Mouse (Mus musculus): ENCODE data around the gene Sh3rf1. TPM values are rescaled to one million over a fixed set of nuclear protein-coding genes. Genes with fewer than 3 reads are reported as not detected.

The Sh3rf1 gene
- polyA plus RNA-seq, 1 experiment from 2014 or later: 34.7 TPM

DNA sequence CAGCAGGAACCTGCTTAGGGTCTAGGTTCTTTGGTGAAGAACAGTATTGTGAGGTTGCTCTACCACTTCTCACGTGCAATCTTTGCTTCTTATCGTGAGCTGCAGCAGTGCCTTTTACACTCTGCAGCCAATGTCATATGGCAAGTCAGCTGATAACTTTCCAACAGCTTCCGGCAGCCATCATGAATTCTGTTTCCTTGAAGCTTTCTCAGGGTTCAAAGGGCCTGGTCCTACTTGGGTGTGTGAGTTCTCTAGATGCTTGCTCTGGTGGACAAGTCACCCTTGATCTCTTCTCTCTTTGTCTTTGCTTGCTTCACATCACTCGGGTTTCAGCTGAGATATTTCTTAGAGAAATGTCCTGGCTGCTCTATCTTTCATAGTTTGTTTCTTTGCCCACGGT lies 211.8 kb downstream of the Sh3rf1 start:
- H3K4me1 ChIP-seq (ENCODE audit: control insufficient read depth, insufficient read depth, low read length): peaks cover 6% of the 10 kb centered on the region; the same call in 1 of the 2 replicates
- no peaks in the 10 kb centered on the region for H3K27me3 ChIP-seq (ENCODE audit: control insufficient read depth, insufficient read depth, low read depth, low read length)
- ATAC-seq: no peak
- H3K4me3 ChIP-seq (ENCODE audit: low read depth, low read length): no peak overlapping the region
- H3K4me2 ChIP-seq (ENCODE audit: low read length): no peak overlapping the region
- no peak overlapping the region for H3K27ac ChIP-seq (ENCODE audit: low read length)
- H3K36me3 ChIP-seq (ENCODE audit: control insufficient read depth, insufficient read depth, low read length): no peaks in the 10 kb centered on the region
- WGBS: 92% methylated on average over 5 of the region's 5 CpGs
- no peak overlapping the region for H3K9ac ChIP-seq (ENCODE audit: low read depth, low read length)
- H3K9me3 ChIP-seq (replicated peaks; ENCODE audit: control insufficient read depth, low read length, poor library complexity, severe bottlenecking): no peaks in the 10 kb centered on the region

DNA sequence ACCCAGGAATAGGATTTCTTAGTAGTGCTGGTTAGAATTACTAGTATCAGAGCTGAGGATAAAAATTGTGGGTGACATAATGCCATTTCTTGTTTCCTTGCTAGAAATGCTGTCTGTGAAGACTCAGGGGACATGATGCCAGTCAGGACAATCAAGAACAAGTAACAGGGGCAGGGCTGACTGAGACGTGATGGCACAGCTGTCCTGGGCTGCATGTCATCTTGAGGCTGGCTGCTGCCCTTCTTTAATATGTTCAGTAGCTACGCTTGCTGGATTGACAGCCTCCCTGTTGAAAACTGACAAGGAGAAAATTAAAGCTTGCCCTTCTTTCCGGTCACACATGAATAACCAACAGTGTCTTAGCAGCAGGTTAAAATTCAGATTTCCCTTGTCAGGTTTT lies 212.5 kb downstream of the Sh3rf1 start:
- Histone ChIP-seq H3K27me3 (ENCODE audit: control insufficient read depth, insufficient read depth, low read depth, low read length) (no peaks in the 10 kb centered on the region), H3K4me2 (ENCODE audit: low read length) (no peak overlapping the region), H3K36me3 (ENCODE audit: control insufficient read depth, insufficient read depth, low read length) (no peaks in the 10 kb centered on the region), H3K4me3 (ENCODE audit: low read depth, low read length) (no peak overlapping the region), H3K9ac (ENCODE audit: low read depth, low read length) (no peak overlapping the region), H3K9me3 (replicated peaks; ENCODE audit: control insufficient read depth, low read length, poor library complexity, severe bottlenecking) (no peaks in the 10 kb centered on the region), H3K27ac (ENCODE audit: low read length) (no peak overlapping the region), H3K4me1 (ENCODE audit: control insufficient read depth, insufficient read depth, low read length) (peaks cover 6% of the 10 kb centered on the region; the same call in 1 of the 2 replicates)
- 0 out of 2 replicates have a peak, but pooled peaks have one; percentile 45 for ATAC-seq
- WGBS: 37% methylated on average over 3 of the region's 3 CpGs

DNA sequence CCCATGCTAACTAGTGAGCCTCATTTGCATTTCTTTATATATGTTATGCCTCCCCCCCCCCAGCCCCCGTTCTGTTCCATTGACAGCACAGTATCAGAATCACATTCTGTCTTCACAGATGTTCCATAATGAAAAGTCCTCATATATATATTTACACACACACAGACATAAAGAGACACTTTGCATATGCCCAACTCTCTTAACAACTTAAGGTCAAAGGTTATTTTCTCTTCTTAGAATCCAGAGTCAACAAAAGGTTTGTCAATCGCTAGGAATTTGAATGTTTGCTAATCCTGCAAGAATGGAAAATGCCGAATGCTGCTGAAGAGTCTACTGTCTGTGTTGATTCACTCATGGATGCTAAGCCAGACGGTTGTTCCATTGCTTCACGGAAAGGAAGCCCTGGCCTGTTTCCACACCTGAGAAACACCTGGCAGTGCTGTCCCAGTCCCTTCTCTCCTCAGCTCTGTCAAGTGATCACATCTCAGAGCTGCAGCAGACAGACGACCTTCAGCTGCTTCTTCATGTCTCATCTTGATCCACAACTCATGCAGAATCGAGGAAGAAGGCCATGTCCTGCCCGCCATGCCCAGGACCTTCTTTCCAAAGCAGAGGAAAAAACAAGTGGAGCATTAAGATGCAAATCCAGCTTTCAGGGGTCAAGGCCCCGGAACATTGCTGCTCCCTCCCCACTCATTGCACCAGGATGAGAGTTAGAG lies 213.1 kb downstream of the Sh3rf1 start:
- H3K9ac ChIP-seq (ENCODE audit: low read depth, low read length): no peak overlapping the region
- H3K9me3 ChIP-seq (replicated peaks; ENCODE audit: control insufficient read depth, low read length, poor library complexity, severe bottlenecking): no peaks in the 10 kb centered on the region
- H3K4me3 ChIP-seq (ENCODE audit: low read depth, low read length): no peak overlapping the region
- no peak for ATAC-seq
- peaks cover 6% of the 10 kb centered on the region; the same call in 1 of the 2 replicates for H3K4me1 ChIP-seq (ENCODE audit: control insufficient read depth, insufficient read depth, low read length)
- no peak overlapping the region for H3K27ac ChIP-seq (ENCODE audit: low read length)
- WGBS: 25% methylated on average over 9 of the region's 9 CpGs
- H3K27me3 ChIP-seq (ENCODE audit: control insufficient read depth, insufficient read depth, low read depth, low read length): no peaks in the 10 kb centered on the region
- no peak overlapping the region for H3K4me2 ChIP-seq (ENCODE audit: low read length)
- no peaks in the 10 kb centered on the region for H3K36me3 ChIP-seq (ENCODE audit: control insufficient read depth, insufficient read depth, low read length)

DNA sequence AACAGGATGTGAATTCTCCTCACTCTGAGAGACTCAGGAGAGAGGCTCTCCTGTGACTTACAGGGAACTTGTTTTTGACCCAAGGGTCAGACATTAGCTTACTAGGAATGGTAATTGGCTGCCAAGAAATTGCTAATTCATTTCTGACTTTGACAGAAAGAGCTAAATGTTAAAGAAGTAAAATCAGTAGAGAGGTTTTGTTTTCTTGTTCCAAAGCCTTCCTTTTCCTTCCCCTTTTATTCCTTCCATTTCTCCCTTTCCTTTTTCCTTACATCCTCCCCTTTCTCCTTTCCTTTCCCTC lies 213.6 kb downstream of the Sh3rf1 start:
- Histone ChIP-seq H3K9me3 (replicated peaks; ENCODE audit: control insufficient read depth, low read length, poor library complexity, severe bottlenecking) (no peaks in the 10 kb centered on the region), H3K4me3 (ENCODE audit: low read depth, low read length) (no peak overlapping the region), H3K4me1 (ENCODE audit: control insufficient read depth, insufficient read depth, low read length) (peaks cover 6% of the 10 kb centered on the region; the same call in 1 of the 2 replicates), H3K27me3 (ENCODE audit: control insufficient read depth, insufficient read depth, low read depth, low read length) (no peaks in the 10 kb centered on the region), H3K4me2 (ENCODE audit: low read length) (no peak overlapping the region), H3K9ac (ENCODE audit: low read depth, low read length) (no peak overlapping the region), H3K36me3 (ENCODE audit: control insufficient read depth, insufficient read depth, low read length) (no peaks in the 10 kb centered on the region), H3K27ac (ENCODE audit: low read length) (no peak overlapping the region)
- ATAC-seq: no peak

DNA sequence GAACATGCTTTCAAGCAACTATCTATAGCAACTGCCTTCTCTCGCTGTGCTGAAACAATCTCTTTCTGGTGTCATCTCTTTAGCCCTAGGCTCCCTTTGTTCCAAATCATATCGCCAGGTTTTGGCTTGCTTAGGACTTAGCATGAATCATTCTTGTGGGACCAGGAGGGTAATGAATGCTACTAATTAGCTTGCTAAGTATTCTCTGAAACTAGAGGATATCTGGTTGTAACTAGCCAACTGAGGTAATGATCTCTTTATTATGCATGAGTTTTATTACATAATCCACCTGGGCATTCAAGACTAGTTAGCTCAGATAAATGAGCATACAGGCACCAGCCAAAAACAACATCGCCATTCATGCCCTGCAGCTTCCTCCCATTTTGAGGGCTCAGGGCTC lies 219.3 kb downstream of the Sh3rf1 start:
- H3K4me1 ChIP-seq (ENCODE audit: control insufficient read depth, insufficient read depth, low read length): peaks cover 9% of the 10 kb centered on the region; the same call in 1 of the 2 replicates
- H3K4me3 ChIP-seq (ENCODE audit: low read depth, low read length): no peak overlapping the region
- no peak for ATAC-seq
- no peak overlapping the region for H3K27ac ChIP-seq (ENCODE audit: low read length)
- no peak overlapping the region for H3K4me2 ChIP-seq (ENCODE audit: low read length)
- WGBS: 65% methylated on average over 3 of the region's 3 CpGs
- no peaks in the 10 kb centered on the region for H3K36me3 ChIP-seq (ENCODE audit: control insufficient read depth, insufficient read depth, low read length)
- H3K9me3 ChIP-seq (replicated peaks; ENCODE audit: control insufficient read depth, low read length, poor library complexity, severe bottlenecking): no peaks in the 10 kb centered on the region
- no peaks in the 10 kb centered on the region for H3K27me3 ChIP-seq (ENCODE audit: control insufficient read depth, insufficient read depth, low read depth, low read length)
- H3K9ac ChIP-seq (ENCODE audit: low read depth, low read length): no peak overlapping the region

DNA sequence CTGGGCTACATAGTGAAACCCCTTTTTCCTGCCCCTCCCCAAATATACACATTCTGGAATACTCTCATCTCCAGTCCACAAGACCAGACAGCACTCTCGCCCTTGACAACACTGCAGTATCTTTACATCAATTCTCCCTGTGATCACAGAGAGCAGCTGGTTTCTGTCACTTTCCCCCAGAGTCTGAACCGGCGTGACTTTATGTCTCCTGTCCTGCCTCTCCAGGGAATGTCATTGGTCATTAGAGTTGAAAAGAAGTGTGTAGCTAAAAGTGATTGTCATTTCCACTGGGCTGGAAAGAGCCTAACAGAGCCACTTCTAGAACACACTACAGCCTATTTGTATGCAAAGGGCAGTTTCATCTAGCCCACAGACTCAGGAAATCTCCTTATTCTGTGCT lies 220.7 kb downstream of the Sh3rf1 start:
- no peak overlapping the region for H3K4me2 ChIP-seq (ENCODE audit: low read length)
- H3K9ac ChIP-seq (ENCODE audit: low read depth, low read length): no peak overlapping the region
- no peak for ATAC-seq
- no peak overlapping the region; the same call in 1 of the 2 replicates for H3K27ac ChIP-seq (ENCODE audit: low read length)
- 28% methylated on average over 3 of the region's 3 CpGs for WGBS
- no peaks in the 10 kb centered on the region for H3K9me3 ChIP-seq (replicated peaks; ENCODE audit: control insufficient read depth, low read length, poor library complexity, severe bottlenecking)
- no peak overlapping the region for H3K4me3 ChIP-seq (ENCODE audit: low read depth, low read length)
- no peaks in the 10 kb centered on the region for H3K36me3 ChIP-seq (ENCODE audit: control insufficient read depth, insufficient read depth, low read length)
- peaks cover 9% of the 10 kb centered on the region; the same call in 1 of the 2 replicates for H3K4me1 ChIP-seq (ENCODE audit: control insufficient read depth, insufficient read depth, low read length)
- no peaks in the 10 kb centered on the region for H3K27me3 ChIP-seq (ENCODE audit: control insufficient read depth, insufficient read depth, low read depth, low read length)

Other genes starting within 250 kb of the Sh3rf1 start
- gene Clcn3, start 240.6 kb upstream of the Sh3rf1 start, polyA plus RNA-seq (2015; fragmentation: Nextera tagmentation; extraction: Ambion mirVana): 74.4 and 78.4 TPM in 2 replicates
- 27.2 and 30.6 TPM in 2 replicates for gene Nek1, start 230.7 kb upstream of the Sh3rf1 start, polyA plus RNA-seq (2015; fragmentation: Nextera tagmentation; extraction: Ambion mirVana)

All from midbrain, embryonic 16.5 days (tissue).